Mouse (Mus musculus) hindbrain, postnatal 0 days (tissue): Measurements from ENCODE around the gene Slc1a3. TPM values are rescaled to one million over a fixed set of nuclear protein-coding genes. Genes with fewer than 3 reads are reported as not detected.

Experiments
- ATAC-seq: fragments of 200-750 bp; cut with Nextera tagmentation; 2 replicates; pipeline ENCODE4 v1.8.0; 2017; ENCODE audit warnings: mild to moderate bottlenecking, moderate TSS enrichment, moderate library complexity
- DNase-seq: peaks from one replicate; pipeline ENCODE4 v3.0.0-alpha.2; 2015; ENCODE audit warnings: low spot score
- H3K27ac ChIP-seq: fragments of 300-500 bp; sonication (generic); 2 replicates; pipeline ENCODE4 v1.5.1; 2014; ENCODE audit warnings: mild to moderate bottlenecking
- H3K27me3 ChIP-seq: fragments of 300-500 bp; sonication (generic); 2 replicates; pipeline ENCODE4 v1.6.1; 2014; ENCODE audit warnings: low read length, mixed read lengths; ENCODE audit not compliant: insufficient read depth
- H3K36me3 ChIP-seq: fragments of 300-500 bp; sonication (generic); 2 replicates; pipeline ENCODE4 v1.6.1; 2014; ENCODE audit warnings: low read length, mixed read lengths; ENCODE audit not compliant: insufficient read depth
- H3K4me1 ChIP-seq: fragments of 300-500 bp; sonication (generic); 2 replicates; pipeline ENCODE4 v1.6.1; 2014; ENCODE audit warnings: antibody characterized with exemption, low read length, mixed read lengths; ENCODE audit not compliant: insufficient read depth
- H3K4me2 ChIP-seq: fragments of 300-500 bp; sonication (generic); 2 replicates; pipeline ENCODE4 v1.6.1; 2014; ENCODE audit warnings: low read depth, mild to moderate bottlenecking, low read length, moderate library complexity, mixed read lengths
- H3K4me3 ChIP-seq: fragments of 300-500 bp; sonication (generic); 2 replicates; pipeline ENCODE4 v1.5.1; 2014; ENCODE audit warnings: low read length
- H3K9ac ChIP-seq: fragments of 300-500 bp; sonication (generic); replicated peaks from 2 replicates; pipeline ENCODE4 v1.6.1; 2014; ENCODE audit warnings: mild to moderate bottlenecking, low read length, moderate library complexity, mixed read lengths
- H3K9me3 ChIP-seq: fragments of 300-500 bp; sonication (generic); 2 replicates; pipeline ENCODE4 v1.6.1; 2016; ENCODE audit warnings: low read length, mixed read lengths
- CTCF ChIP-seq: IDR thresholded peaks from 2 replicates; pipeline ENCODE4 v1.5.1; 2016; ENCODE audit warnings: antibody characterized with exemption, control low read depth, low read depth
- WGBS: fragments of 180-500 bp; shearing (Covaris S2); extraction: QIAGEN DNeasy Blood & Tissue Kit; methylation state at CpG from one replicate; pipeline ENCODE4 v1.1.7; 2014; 5-methylcytosine and 5-hydroxymethylcytosine counted together
- polyA plus RNA-seq: library from polyadenylated mRNA; unstranded; fragments of >200 nt; fragmentation: Nextera tagmentation; extraction: Ambion mirVana; gene quantifications from 2 replicates; pipeline ENCODE4 v1.2.1, GENCODE M21; 2015
- total RNA-seq: library from RNA; depleted of rRNA; stranded (reverse); fragments of >200 nt; gene quantifications from 2 replicates; pipeline ENCODE4 v1.2.3, GENCODE M21; 2014

Slc1a3 gene
- total and polyA plus RNA-seq, 2 experiments from 2014 or later = 288 to 320 TPM

GRCm38 (mm10) chr15:8738156-8738555 lies 27.6 kb upstream of the Slc1a3 start:
- H3K27ac ChIP-seq = no peak overlapping the region
- H3K27me3 ChIP-seq = no peaks in the 10 kb centered on the region
- no peaks in the 10 kb centered on the region for H3K4me1 ChIP-seq
- H3K9ac ChIP-seq = no peak overlapping the region
- H3K4me3 ChIP-seq = no peak overlapping the region
- WGBS = 54% methylated on average over 5 of the region's 5 CpGs
- no peak for TF ChIP-seq CTCF
- DNase-seq (peak; percentile 55), ATAC-seq (peak; percentile 83; the same call in 1 of the 2 replicates)
- no peaks in the 10 kb centered on the region for H3K9me3 ChIP-seq
- H3K4me2 ChIP-seq = no peak overlapping the region
- H3K36me3 ChIP-seq = no peaks in the 10 kb centered on the region

- no peak for DNase-seq
- WGBS = 77% methylated on average over 6 of the region's 6 CpGs
- Histone ChIP-seq H3K4me2 (no peak overlapping the region), H3K27ac (no peak overlapping the region), H3K9ac (no peak overlapping the region), H3K27me3 (no peaks in the 10 kb centered on the region), H3K4me3 (no peak overlapping the region), H3K4me1 (no peaks in the 10 kb centered on the region), H3K36me3 (no peaks in the 10 kb centered on the region), H3K9me3 (no peaks in the 10 kb centered on the region)
- no peak for TF ChIP-seq CTCF
- no peak for ATAC-seq
Measured at GRCm38 (mm10) chr15:8734363-8734739, 23.8 kb upstream of the Slc1a3 start.

- no peaks in the 10 kb centered on the region for H3K4me1 ChIP-seq
- no peak for TF ChIP-seq CTCF
- 26% methylated on average over 7 of the region's 7 CpGs for WGBS
- no peak overlapping the region for H3K4me3 ChIP-seq
- no peaks in the 10 kb centered on the region for H3K9me3 ChIP-seq
- DNase-seq = peak; percentile 8
- no peak for ATAC-seq
- H3K27me3 ChIP-seq = no peaks in the 10 kb centered on the region
- no peaks in the 10 kb centered on the region for H3K36me3 ChIP-seq
- no peak overlapping the region for H3K27ac ChIP-seq
- no peak overlapping the region for H3K9ac ChIP-seq
- H3K4me2 ChIP-seq = no peak overlapping the region
Measured at GRCm38 (mm10) chr15:8733669-8734362, 23.3 kb upstream of the Slc1a3 start.

GRCm38 (mm10) chr15:8728861-8729260 lies 18.3 kb upstream of the Slc1a3 start:
- Histone ChIP-seq H3K27ac (no peak overlapping the region), H3K9ac (no peak overlapping the region), H3K4me2 (no peak overlapping the region), H3K4me1 (no peaks in the 10 kb centered on the region), H3K4me3 (no peak overlapping the region), H3K9me3 (no peaks in the 10 kb centered on the region), H3K27me3 (no peaks in the 10 kb centered on the region), H3K36me3 (no peaks in the 10 kb centered on the region)
- ATAC-seq (no peak), DNase-seq (no peak)
- 89% methylated on average over 7 of the region's 7 CpGs for WGBS
- TF ChIP-seq CTCF = no peak

GRCm38 (mm10) chr15:8722386-8723100 lies 12.0 kb upstream of the Slc1a3 start:
- Histone ChIP-seq H3K36me3 (no peaks in the 10 kb centered on the region), H3K27ac (no peak overlapping the region), H3K27me3 (no peaks in the 10 kb centered on the region), H3K9ac (no peak overlapping the region), H3K4me3 (no peak overlapping the region), H3K9me3 (no peaks in the 10 kb centered on the region), H3K4me2 (no peak overlapping the region), H3K4me1 (no peaks in the 10 kb centered on the region)
- DNase-seq = no peak
- ATAC-seq = no peak
- WGBS = 86% methylated on average over 14 of the region's 14 CpGs
- TF ChIP-seq CTCF = no peak

- H3K4me2 ChIP-seq = no peak overlapping the region
- DNase-seq = no peak
- TF ChIP-seq CTCF = no peak
- no peak for ATAC-seq
- H3K9ac ChIP-seq = no peak overlapping the region
- WGBS = 93% methylated on average over 3 of the region's 3 CpGs
- H3K36me3 ChIP-seq = no peaks in the 10 kb centered on the region
- no peaks in the 10 kb centered on the region; the same call in 1 of the 2 replicates for H3K4me1 ChIP-seq
- no peak overlapping the region for H3K27ac ChIP-seq
- H3K4me3 ChIP-seq = no peak overlapping the region
- H3K9me3 ChIP-seq = no peaks in the 10 kb centered on the region
- H3K27me3 ChIP-seq = no peaks in the 10 kb centered on the region
Measured at GRCm38 (mm10) chr15:8721746-8722145, 11.2 kb upstream of the Slc1a3 start.

- TF ChIP-seq CTCF = no peak
- Histone ChIP-seq H3K4me1 (no peaks in the 10 kb centered on the region; the same call in 1 of the 2 replicates), H3K4me3 (no peak overlapping the region), H3K9me3 (no peaks in the 10 kb centered on the region), H3K4me2 (no peak overlapping the region), H3K9ac (no peak overlapping the region), H3K27me3 (no peaks in the 10 kb centered on the region), H3K36me3 (no peaks in the 10 kb centered on the region), H3K27ac (no peak overlapping the region)
- no peak for ATAC-seq
- DNase-seq = no peak
- 22% methylated on average over 3 of the region's 3 CpGs for WGBS
Measured at GRCm38 (mm10) chr15:8721005-8721404, 10.4 kb upstream of the Slc1a3 start.
